In genomic region chr12:93993875-93994274, GRCm38 (mm10) we compare ENCODE assay signal across 24 mouse cellular contexts.
DNase-seq lines count a peak whose midpoint lies in the region; ATAC-seq and TF ChIP-seq lines count a peak whose summit lies in the region.
"Had no signal": no experiment of that assay in that cellular context is flagged by ENCODE, and none has a peak within 500 bp of the region (broad histone marks: within the 10 kb centered on the region; RNA-seq: fewer than 3 reads in every experiment).

No protein-coding gene starts in this region.

- H3K4me3 ChIP-seq in forebrain, postnatal 0 days (ENCODE audit: low read depth, low read length): no peak overlapping the region
- H3K4me3 ChIP-seq: gastrocnemius, adult 2 months; liver, embryonic 15.5 days had no signal

- H3K27me3 ChIP-seq in forebrain, postnatal 0 days (ENCODE audit: insufficient read depth, low read length): no peaks in the 10 kb centered on the region
- H3K27me3 ChIP-seq: liver, embryonic 15.5 days had no signal

- ATAC-seq in forebrain, postnatal 0 days: peak; percentile 54; the same call in 1 of the 2 replicates
- ATAC-seq: intestine, postnatal 0 days had no signal

- no peak overlapping the region for H3K27ac ChIP-seq in forebrain, postnatal 0 days (ENCODE audit: low read depth, low read length)
- H3K27ac ChIP-seq: gastrocnemius, adult 2 months; hindbrain, embryonic 14.5 days; liver, embryonic 15.5 days had no signal

- H3K36me3 ChIP-seq in forebrain, postnatal 0 days (ENCODE audit: insufficient read depth): no peaks in the 10 kb centered on the region
- H3K36me3 ChIP-seq: liver, embryonic 15.5 days had no signal

- no peaks in the 10 kb centered on the region for H3K9me3 ChIP-seq in forebrain, postnatal 0 days (ENCODE audit: low read length)
- H3K9me3 ChIP-seq: liver, embryonic 15.5 days had no signal

- 53% methylated on average over 6 of the region's 6 CpGs for WGBS in forebrain, postnatal 0 days

- no peaks in the 10 kb centered on the region for H3K4me1 ChIP-seq in forebrain, postnatal 0 days (ENCODE audit: insufficient read depth)
- H3K4me1 ChIP-seq: liver, embryonic 15.5 days had no signal

- DNase-seq in frontal cortex, adult 2 months (ENCODE audit: extremely low spot score in 1 of 2, low spot score in 1 of 2): peak; percentile 1 to 27
- DNase-seq in frontal cortex, postnatal 14 days (ENCODE audit: low spot score in 2 of 2): no peak
- DNase-seq in right cerebral cortex, adult 18-20 months: peak; percentile 8
- no peak for DNase-seq in right cerebral cortex, postnatal 4 days
- DNase-seq in forebrain, postnatal 0 days: peak; percentile 62
- DNase-seq in layer of hippocampus, postnatal 36 days: peak; percentile 2 to 5
- DNase-seq in urinary bladder, postnatal 25 days (ENCODE audit: low spot score): no peak
- DNase-seq in heart, postnatal 25 days (ENCODE audit: low spot score): no peak
- DNase-seq: adrenal gland, postnatal 25 days; B cell, adult 2 months; cerebellum, adult 2 months; cerebellum, postnatal 36 days; gastrocnemius, adult 2 months; gastrocnemius, postnatal 36 days; heart, adult 18-20 months; kidney, adult 9 months; kidney, postnatal 10 days; lung, embryonic 14.5 days; lung, postnatal 14 days; midbrain, embryonic 14.5 days had no signal

- no peak for TF ChIP-seq CTCF in forebrain, postnatal 0 days (IDR thresholded peaks at IDR 0.05; ENCODE audit: low read depth)

- no peak overlapping the region for H3K9ac ChIP-seq in forebrain, postnatal 0 days
- H3K9ac ChIP-seq: hindbrain, embryonic 14.5 days; liver, embryonic 15.5 days; lung, embryonic 14.5 days had no signal

- intact Hi-C loops in heart, postnatal 25 days (cut with DNase I): no loop called here

- H3K4me2 ChIP-seq in forebrain, postnatal 0 days (ENCODE audit: low read depth): no peak overlapping the region
- H3K4me2 ChIP-seq: heart, embryonic 11.5 days; hindbrain, embryonic 14.5 days; liver, embryonic 15.5 days; lung, embryonic 14.5 days had no signal

Comparison
In these comparisons a context has a peak if more than half of its experiments do, and no peak if none do; other contexts are left out.
1. DNase-seq: peak in frontal cortex, adult 2 months (2 of 2), right cerebral cortex, adult 18-20 months (single experiment), forebrain, postnatal 0 days (single experiment) and layer of hippocampus, postnatal 36 days (2 of 2); none in frontal cortex, postnatal 14 days (0 of 2), right cerebral cortex, postnatal 4 days (single experiment), urinary bladder, postnatal 25 days (single experiment) and heart, postnatal 25 days (single experiment).